Mouse (Mus musculus) limb, embryonic 11.5 days (tissue): ENCODE results near the gene Hs3st3b1. TPM values are rescaled to one million over a fixed set of nuclear protein-coding genes. Genes with fewer than 3 reads are reported as not detected.

ENCODE experiments used
- ATAC-seq: fragments of 200-750 bp; cut with Nextera tagmentation; 2 replicates; pipeline ENCODE4 v1.8.0; 2017; ENCODE audit warnings: low read depth; ENCODE audit not compliant: insufficient number of reproducible peaks, low FRiP score, low TSS enrichment
- DNase-seq: peaks from one replicate; pipeline ENCODE4 v3.0.0-alpha.2; 2015; ENCODE audit warnings: low spot score
- H3K27ac ChIP-seq: fragments of 300-500 bp; sonication (generic); replicated peaks from 2 replicates; pipeline ENCODE4 v1.5.1; 2014; ENCODE audit warnings: low read depth, mild to moderate bottlenecking, low read length
- H3K27me3 ChIP-seq: fragments of 300-500 bp; sonication (generic); 2 replicates; pipeline ENCODE4 v1.6.1; 2014; ENCODE audit warnings: mild to moderate bottlenecking, low read length, mixed read lengths; ENCODE audit not compliant: control insufficient read depth, insufficient read depth
- H3K36me3 ChIP-seq: fragments of 300-500 bp; sonication (generic); 2 replicates; pipeline ENCODE4 v1.6.1; 2014; ENCODE audit warnings: mild to moderate bottlenecking, low read length, moderate library complexity, mixed read lengths; ENCODE audit not compliant: control insufficient read depth, insufficient read depth
- H3K4me1 ChIP-seq: fragments of 300-500 bp; sonication (generic); 2 replicates; pipeline ENCODE4 v1.6.1; 2014; ENCODE audit warnings: low read length, mixed read lengths; ENCODE audit not compliant: control insufficient read depth, insufficient read depth
- H3K4me2 ChIP-seq: fragments of 300-500 bp; sonication (generic); 2 replicates; pipeline ENCODE4 v1.6.1; 2014; ENCODE audit warnings: low read depth, mild to moderate bottlenecking, moderate library complexity; ENCODE audit not compliant: severe bottlenecking
- H3K4me3 ChIP-seq: fragments of 300-500 bp; sonication (generic); 2 replicates; pipeline ENCODE4 v1.5.1; 2014; ENCODE audit warnings: low read depth, low read length
- H3K9ac ChIP-seq: fragments of 300-500 bp; sonication (generic); 2 replicates; pipeline ENCODE4 v1.6.1; 2014; ENCODE audit warnings: mild to moderate bottlenecking, low read length
- H3K9me3 ChIP-seq: fragments of 300-500 bp; sonication (generic); 2 replicates; pipeline ENCODE4 v1.6.1; 2016; ENCODE audit warnings: low read length; ENCODE audit not compliant: control insufficient read depth
- WGBS: fragments of 180-500 bp; shearing (Covaris S2); extraction: QIAGEN DNeasy Blood & Tissue Kit; methylation state at CpG from one replicate; pipeline ENCODE4 v1.1.7; 2014; 5-methylcytosine and 5-hydroxymethylcytosine counted together
- polyA plus RNA-seq: library from polyadenylated mRNA; unstranded; fragments of >200 nt; fragmentation: Nextera tagmentation; extraction: Ambion mirVana; gene quantifications from 2 replicates; pipeline ENCODE4 v1.2.1, GENCODE M21; 2014

Hs3st3b1 gene
- polyA plus RNA-seq: 27.1 and 30.4 TPM in 2 replicates

- peak within 1 kb of the TSS; percentile 72 for H3K27ac ChIP-seq
- H3K27me3 ChIP-seq: peaks cover 27% of the 10 kb centered on the region
- peak within 1 kb of the TSS; percentile 89 for H3K9ac ChIP-seq
- H3K4me1 ChIP-seq: peaks cover 32% of the 10 kb centered on the region
- ATAC-seq: peak; percentile 97
- peak; percentile 95 for DNase-seq
- H3K4me3 ChIP-seq: peak within 1 kb of the TSS; percentile 79
- under 1% methylated on average over 43 of the region's 43 CpGs for WGBS
- H3K4me2 ChIP-seq: peak within 1 kb of the TSS; percentile 82
- no peaks in the 10 kb centered on the region for H3K36me3 ChIP-seq
- H3K9me3 ChIP-seq: no peaks in the 10 kb centered on the region
Observed at GRCm38 (mm10) chr11:63922091-63922621, at the start of gene Hs3st3b1. Hs3st3b1 (minus strand) TSS chr11:63922290.

GRCm38 (mm10) chr11:63971462-63971861, 49.4 kb upstream of the Hs3st3b1 start:
- Histone ChIP-seq H3K4me3 (no peak overlapping the region), H3K9ac (no peak overlapping the region), H3K36me3 (no peaks in the 10 kb centered on the region), H3K9me3 (no peaks in the 10 kb centered on the region), H3K4me1 (0 out of 2 replicates have a peak, but pooled peaks cover 4% of the 10 kb centered on the region), H3K27me3 (no peaks in the 10 kb centered on the region), H3K27ac (no peak overlapping the region), H3K4me2 (no peak overlapping the region)
- no peak for ATAC-seq
- DNase-seq: no peak
- 87% methylated on average over 9 of the region's 9 CpGs for WGBS

GRCm38 (mm10) chr11:63970818-63971217, 48.7 kb upstream of the Hs3st3b1 start:
- no peak overlapping the region for H3K9ac ChIP-seq
- WGBS: 94% methylated on average over 6 of the region's 6 CpGs
- H3K4me2 ChIP-seq: no peak overlapping the region
- no peaks in the 10 kb centered on the region for H3K9me3 ChIP-seq
- DNase-seq: no peak
- H3K27ac ChIP-seq: no peak overlapping the region
- no peak for ATAC-seq
- no peaks in the 10 kb centered on the region for H3K27me3 ChIP-seq
- peaks cover 6% of the 10 kb centered on the region; the same call in 1 of the 2 replicates for H3K4me1 ChIP-seq
- no peak overlapping the region for H3K4me3 ChIP-seq
- H3K36me3 ChIP-seq: no peaks in the 10 kb centered on the region

- Histone ChIP-seq H3K4me3 (no peak overlapping the region), H3K4me2 (no peak overlapping the region), H3K36me3 (no peaks in the 10 kb centered on the region), H3K9me3 (no peaks in the 10 kb centered on the region), H3K9ac (no peak overlapping the region), H3K4me1 (peaks cover 8% of the 10 kb centered on the region; the same call in 1 of the 2 replicates), H3K27me3 (no peaks in the 10 kb centered on the region), H3K27ac (no peak overlapping the region)
- DNase-seq (no peak), ATAC-seq (no peak)
- 47% methylated on average over 11 of the region's 11 CpGs for WGBS
Observed at GRCm38 (mm10) chr11:63969205-63969910, 47.3 kb upstream of the Hs3st3b1 start.

- Histone ChIP-seq H3K27me3 (no peaks in the 10 kb centered on the region), H3K4me1 (peaks cover 8% of the 10 kb centered on the region; the same call in 1 of the 2 replicates), H3K27ac (no peak overlapping the region), H3K9me3 (no peaks in the 10 kb centered on the region), H3K9ac (no peak overlapping the region), H3K36me3 (no peaks in the 10 kb centered on the region), H3K4me2 (no peak overlapping the region), H3K4me3 (no peak overlapping the region)
- ATAC-seq: no peak
- 30% methylated on average over 3 of the region's 3 CpGs for WGBS
- no peak for DNase-seq
Observed at GRCm38 (mm10) chr11:63968388-63969035, 46.4 kb upstream of the Hs3st3b1 start.

- no peak overlapping the region for H3K27ac ChIP-seq
Observed at GRCm38 (mm10) chr11:63967641-63968387, 45.7 kb upstream of the Hs3st3b1 start.

GRCm38 (mm10) chr11:63965437-63965836, 43.3 kb upstream of the Hs3st3b1 start:
- 59% methylated on average over 5 of the region's 5 CpGs for WGBS
- ATAC-seq (no peak), DNase-seq (no peak)
- H3K9me3 ChIP-seq: no peaks in the 10 kb centered on the region
- no peak overlapping the region for H3K27ac ChIP-seq
- no peaks in the 10 kb centered on the region for H3K36me3 ChIP-seq
- no peak overlapping the region for H3K9ac ChIP-seq
- peaks cover 8% of the 10 kb centered on the region; the same call in 1 of the 2 replicates for H3K4me1 ChIP-seq
- H3K4me3 ChIP-seq: no peak overlapping the region
- H3K27me3 ChIP-seq: no peaks in the 10 kb centered on the region
- no peak overlapping the region for H3K4me2 ChIP-seq

More at GRCm38 (mm10) chr11:63967641-63968387, 45.7 kb upstream of the Hs3st3b1 start:
- peaks cover 8% of the 10 kb centered on the region; the same call in 1 of the 2 replicates for H3K4me1 ChIP-seq
- no peak overlapping the region for H3K4me2 ChIP-seq
- no peaks in the 10 kb centered on the region for H3K9me3 ChIP-seq
- H3K27me3 ChIP-seq: no peaks in the 10 kb centered on the region
- WGBS: 75% methylated on average over 9 of the region's 9 CpGs
- no peak overlapping the region for H3K4me3 ChIP-seq
- no peak for ATAC-seq
- no peak overlapping the region for H3K9ac ChIP-seq
- DNase-seq: no peak
- H3K36me3 ChIP-seq: no peaks in the 10 kb centered on the region

- Histone ChIP-seq H3K9ac (no peak overlapping the region), H3K36me3 (no peaks in the 10 kb centered on the region), H3K27ac (no peak overlapping the region), H3K4me2 (no peak overlapping the region), H3K4me1 (peaks cover 1% of the 10 kb centered on the region), H3K4me3 (no peak overlapping the region), H3K27me3 (no peaks in the 10 kb centered on the region), H3K9me3 (no peaks in the 10 kb centered on the region)
- ATAC-seq (no peak), DNase-seq (no peak)
- 45% methylated on average over 4 of the region's 4 CpGs for WGBS
Observed at GRCm38 (mm10) chr11:63957207-63957606, 35.1 kb upstream of the Hs3st3b1 start.
